Mouse (Mus musculus): ENCODE results near the gene Iqcc.

DNA sequence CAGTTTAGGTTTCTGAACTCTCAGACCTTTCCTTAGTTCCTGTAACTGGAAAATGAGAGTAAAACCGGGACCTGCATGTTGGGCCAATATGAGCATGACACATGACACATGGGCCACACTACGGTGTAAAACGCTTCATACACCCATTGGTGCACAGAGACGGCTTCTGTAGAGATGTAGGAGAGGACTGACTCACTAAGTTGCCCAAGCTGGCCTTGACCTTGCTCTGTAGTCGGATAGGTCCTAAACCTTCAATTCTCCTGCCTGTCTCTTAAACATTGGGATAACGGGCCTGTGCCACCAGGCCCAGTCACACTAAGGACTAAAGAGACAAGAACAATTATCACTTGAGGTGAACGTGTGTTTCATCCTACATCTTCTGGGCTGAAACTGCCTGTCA lies 50.5 kb downstream of the Iqcc start:
- no peak for TF ChIP-seq CTCF (IDR thresholded peaks at IDR 0.05; ENCODE audit: low read depth)
- TF ChIP-seq EP300 (IDR thresholded peaks at IDR 0.05; ENCODE audit: low read depth): no peak
